Mouse (Mus musculus) embryonic facial prominence, embryonic 14.5 days (tissue): ENCODE results near the gene Cnot3. TPM values are rescaled to one million over a fixed set of nuclear protein-coding genes. Genes with fewer than 3 reads are reported as not detected.
"Not testable (repeated sequence)": the region's sequence is repeated elsewhere in the genome, so short reads cannot be mapped to it uniquely, and the experiment has no call there.

Experiments
- ATAC-seq: fragments of 200-750 bp; cut with Nextera tagmentation; 2 replicates; pipeline ENCODE4 v1.8.0; 2017; ENCODE audit warnings: low read depth, moderate number of reproducible peaks, moderate TSS enrichment
- DNase-seq: peaks from one replicate; pipeline ENCODE4 v3.0.0-alpha.2; 2015; ENCODE audit warnings: low spot score
- H3K27ac ChIP-seq: fragments of 300-500 bp; sonication (generic); replicated peaks from 2 replicates; pipeline ENCODE4 v1.5.1; 2014; ENCODE audit warnings: low read depth, mild to moderate bottlenecking, low read length, moderate library complexity
- H3K27me3 ChIP-seq: fragments of 300-500 bp; sonication (generic); replicated peaks from 2 replicates; pipeline ENCODE4 v1.6.1; 2014; ENCODE audit warnings: low read length; ENCODE audit not compliant: control insufficient read depth, insufficient read depth
- H3K36me3 ChIP-seq: fragments of 300-500 bp; sonication (generic); 2 replicates; pipeline ENCODE4 v1.6.1; 2014; ENCODE audit warnings: low read length, mixed read lengths; ENCODE audit not compliant: control insufficient read depth, insufficient read depth
- H3K4me1 ChIP-seq: fragments of 300-500 bp; sonication (generic); 2 replicates; pipeline ENCODE4 v1.6.1; 2014; ENCODE audit warnings: antibody characterized with exemption, low read length; ENCODE audit not compliant: control insufficient read depth, insufficient read depth
- H3K4me2 ChIP-seq: fragments of 300-500 bp; sonication (generic); 2 replicates; pipeline ENCODE4 v1.6.1; 2014; ENCODE audit warnings: low read depth, mild to moderate bottlenecking, low read length, moderate library complexity, mixed read lengths
- H3K4me3 ChIP-seq: fragments of 300-500 bp; sonication (generic); 2 replicates; pipeline ENCODE4 v1.5.1; 2014; ENCODE audit warnings: low read depth, mild to moderate bottlenecking, low read length
- H3K9ac ChIP-seq: fragments of 300-500 bp; sonication (generic); 2 replicates; pipeline ENCODE4 v1.6.1; 2014; ENCODE audit warnings: low read depth, mild to moderate bottlenecking, low read length, moderate library complexity, mixed read lengths
- H3K9me3 ChIP-seq: fragments of 300-500 bp; sonication (generic); 2 replicates; pipeline ENCODE4 v1.6.1; 2016; ENCODE audit warnings: low read length; ENCODE audit not compliant: control insufficient read depth
- WGBS: fragments of 180-500 bp; shearing (Covaris S2); extraction: QIAGEN DNeasy Blood & Tissue Kit; methylation state at CpG from one replicate; pipeline ENCODE4 v1.1.7; 2014; 5-methylcytosine and 5-hydroxymethylcytosine counted together
- polyA plus RNA-seq: library from polyadenylated mRNA; unstranded; fragments of >200 nt; fragmentation: Nextera tagmentation; extraction: Ambion mirVana; gene quantifications from 2 replicates; pipeline ENCODE4 v1.2.1, GENCODE M21; 2014

The Cnot3 gene
- 50.7 and 51.0 TPM in 2 replicates for polyA plus RNA-seq

DNA sequence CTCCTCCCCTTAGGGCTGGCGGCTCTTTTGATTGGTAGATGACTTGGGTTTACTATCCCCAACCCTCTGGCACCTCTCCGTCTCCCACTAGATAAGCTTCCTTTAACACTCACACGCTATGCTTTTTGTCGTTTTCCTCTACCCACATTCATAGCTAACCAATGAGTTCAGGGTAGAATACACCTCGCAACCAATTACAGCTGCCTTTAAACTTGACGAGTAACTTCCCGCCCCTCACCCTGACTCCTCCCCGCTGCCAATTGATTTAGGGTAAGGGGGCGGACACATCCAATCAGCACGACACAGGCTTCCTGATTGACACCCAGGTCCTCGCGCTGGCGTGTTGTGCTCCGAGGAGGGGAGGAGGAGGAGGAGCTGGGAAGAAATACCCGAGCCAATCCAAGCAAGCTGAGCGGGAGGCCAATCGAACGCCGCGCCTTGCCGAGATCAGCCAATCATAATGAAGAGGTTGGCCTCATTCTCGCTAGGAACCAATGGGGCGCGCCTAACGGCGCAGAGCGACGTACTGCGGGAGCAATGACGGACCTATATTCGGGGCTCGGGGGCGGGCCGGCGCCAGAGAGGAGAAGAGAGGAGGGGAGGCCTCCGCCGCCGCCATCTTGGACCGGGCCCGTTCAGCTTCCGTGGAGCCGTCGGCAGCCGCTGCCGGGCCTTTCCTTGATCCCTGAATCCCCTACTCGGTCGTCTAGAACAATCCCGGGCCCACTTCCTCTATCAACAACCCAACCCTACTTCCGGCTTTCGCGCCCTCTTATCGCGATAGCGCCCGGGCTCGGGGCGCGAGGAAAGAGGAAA lies at the start of gene Cnot3:
Cnot3 (plus strand) TSS at position 597 of the 816 bp plus-strand sequence.
- WGBS, result 0% methylated on average over 48 of the region's 58 CpGs
- H3K9me3 ChIP-seq, result no peaks in the 10 kb centered on the region

DNA sequence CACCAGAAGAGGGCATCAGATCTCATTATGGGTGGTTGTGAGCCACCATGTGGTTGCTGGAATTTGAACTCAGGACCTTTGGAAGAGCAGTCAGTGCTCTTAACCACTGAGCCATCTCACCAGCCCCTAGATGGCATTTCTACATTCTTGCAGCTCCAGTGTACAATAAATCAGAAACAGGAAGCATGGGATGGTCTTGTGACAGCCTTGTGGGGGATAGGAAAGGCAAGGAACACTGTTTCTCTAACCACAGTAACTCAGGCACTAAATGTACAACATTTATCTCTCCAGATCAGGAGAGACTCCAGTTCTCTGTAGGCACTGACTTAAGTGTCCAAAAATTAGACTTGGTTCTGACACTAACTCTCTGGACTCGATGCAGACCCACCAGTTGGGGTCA lies 47.3 kb upstream of the Cnot3 start:
- DNase-seq, H3K9ac ChIP-seq, H3K36me3 ChIP-seq, H3K4me1 ChIP-seq, H3K4me3 ChIP-seq, H3K27ac ChIP-seq, H3K27me3 ChIP-seq, H3K4me2 ChIP-seq, H3K9me3 ChIP-seq, ATAC-seq: not testable (repeated sequence)
- 31% methylated on average over 1 of the region's 1 CpGs for WGBS

More for the DNA sequence above, at the start of gene Cnot3:
- peak within 1 kb of the TSS; percentile 98 for H3K9ac ChIP-seq
- ATAC-seq (peak; percentile 98), DNase-seq (peak; percentile 100)
- H3K27ac ChIP-seq, result peak within 1 kb of the TSS; percentile 99
- H3K4me3 ChIP-seq, result peak within 1 kb of the TSS; percentile 87
- peaks cover 23% of the 10 kb centered on the region for H3K36me3 ChIP-seq
- H3K4me2 ChIP-seq, result peak within 1 kb of the TSS; percentile 78
- H3K4me1 ChIP-seq, result peaks cover 23% of the 10 kb centered on the region
- no peaks in the 10 kb centered on the region for H3K27me3 ChIP-seq

GRCm38 (mm10) chr7:3601119-3601518 lies 43.9 kb upstream of the Cnot3 start:
- H3K27me3 ChIP-seq, result no peaks in the 10 kb centered on the region
- 14% methylated on average over 4 of the region's 4 CpGs for WGBS

GRCm38 (mm10) chr7:3606798-3607197 lies 38.3 kb upstream of the Cnot3 start:
- 0 out of 2 replicates have a peak, but pooled peaks have one; percentile 78 for ATAC-seq
- Histone ChIP-seq H3K4me1 (no peaks in the 10 kb centered on the region), H3K9ac (no peak overlapping the region), H3K36me3 (no peaks in the 10 kb centered on the region), H3K9me3 (no peaks in the 10 kb centered on the region), H3K4me2 (no peak overlapping the region), H3K4me3 (no peak overlapping the region), H3K27ac (no peak overlapping the region), H3K27me3 (no peaks in the 10 kb centered on the region)
- peak; percentile 22 for DNase-seq
- 18% methylated on average over 2 of the region's 2 CpGs for WGBS

More at GRCm38 (mm10) chr7:3601119-3601518, 43.9 kb upstream of the Cnot3 start:
- Histone ChIP-seq H3K9ac (no peak overlapping the region), H3K4me2 (no peak overlapping the region), H3K4me3 (no peak overlapping the region), H3K36me3 (no peaks in the 10 kb centered on the region), H3K9me3 (no peaks in the 10 kb centered on the region), H3K4me1 (no peaks in the 10 kb centered on the region), H3K27ac (no peak overlapping the region)
- ATAC-seq (0 out of 2 replicates have a peak, but pooled peaks have one; percentile 50), DNase-seq (peak; percentile 86)

DNA sequence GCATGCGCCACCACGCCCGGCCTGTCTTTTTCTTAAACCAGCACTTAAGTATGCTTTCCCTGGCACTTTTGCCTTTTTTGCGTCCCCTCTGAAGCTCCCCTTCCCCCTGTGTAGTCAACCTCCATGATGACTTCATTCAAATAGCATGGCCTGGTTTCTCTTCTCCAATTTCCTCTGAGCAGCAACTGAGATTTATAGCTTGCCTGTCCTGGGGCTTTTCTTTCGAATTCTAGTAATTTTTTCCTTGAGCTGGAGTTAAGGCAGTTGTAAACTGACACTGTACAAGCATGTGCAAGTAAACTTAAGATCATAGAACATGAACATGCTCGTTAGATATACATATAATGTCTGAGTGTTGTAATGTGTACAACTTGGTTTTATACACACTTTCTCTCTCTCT lies 37.7 kb upstream of the Cnot3 start:
- WGBS, result 72% methylated on average over 6 of the region's 6 CpGs
- H3K27ac ChIP-seq, result no peak overlapping the region
- no peak overlapping the region for H3K9ac ChIP-seq
- H3K9me3 ChIP-seq, result no peaks in the 10 kb centered on the region
- no peaks in the 10 kb centered on the region for H3K27me3 ChIP-seq
- no peak for DNase-seq
- no peak overlapping the region for H3K4me3 ChIP-seq
- no peak overlapping the region for H3K4me2 ChIP-seq
- no peaks in the 10 kb centered on the region for H3K36me3 ChIP-seq
- no peaks in the 10 kb centered on the region for H3K4me1 ChIP-seq
- no peak for ATAC-seq

DNA sequence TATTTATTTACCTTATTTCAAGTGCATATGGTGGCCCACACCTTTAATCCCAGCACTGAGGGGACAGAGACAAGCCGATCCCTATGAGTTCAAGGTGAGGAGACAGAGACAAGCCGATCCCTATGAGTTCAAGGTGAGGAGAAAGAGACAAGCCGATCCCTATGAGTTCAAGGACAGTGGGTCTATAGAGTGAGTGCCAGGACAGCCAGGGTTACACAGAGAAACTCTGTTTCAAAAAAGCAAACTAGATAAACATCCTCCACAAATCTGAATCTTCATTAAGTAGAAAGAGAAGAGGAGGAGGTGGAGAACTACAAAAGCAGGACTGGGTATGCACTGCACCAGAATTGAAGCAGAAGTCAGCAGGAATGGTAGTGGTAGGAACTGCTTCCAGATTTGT lies 36.4 kb upstream of the Cnot3 start:
- no peaks in the 10 kb centered on the region for H3K4me1 ChIP-seq
- H3K9ac ChIP-seq, result no peak overlapping the region
- 91% methylated on average over 3 of the region's 3 CpGs for WGBS
- H3K4me2 ChIP-seq, result no peak overlapping the region
- DNase-seq (no peak), ATAC-seq (no peak)
- H3K27ac ChIP-seq, result no peak overlapping the region
- H3K4me3 ChIP-seq, result no peak overlapping the region
- no peaks in the 10 kb centered on the region for H3K9me3 ChIP-seq
- no peaks in the 10 kb centered on the region for H3K36me3 ChIP-seq
- H3K27me3 ChIP-seq, result no peaks in the 10 kb centered on the region

- Histone ChIP-seq H3K9ac (no peak overlapping the region), H3K4me3 (no peak overlapping the region), H3K36me3 (no peaks in the 10 kb centered on the region), H3K27ac (no peak overlapping the region), H3K27me3 (no peaks in the 10 kb centered on the region), H3K9me3 (no peaks in the 10 kb centered on the region), H3K4me2 (no peak overlapping the region), H3K4me1 (no peaks in the 10 kb centered on the region)
- ATAC-seq, result no peak
- WGBS, result 62% methylated on average over 3 of the region's 3 CpGs
- no peak for DNase-seq
Observed at GRCm38 (mm10) chr7:3609082-3609481, 36.0 kb upstream of the Cnot3 start.

DNA sequence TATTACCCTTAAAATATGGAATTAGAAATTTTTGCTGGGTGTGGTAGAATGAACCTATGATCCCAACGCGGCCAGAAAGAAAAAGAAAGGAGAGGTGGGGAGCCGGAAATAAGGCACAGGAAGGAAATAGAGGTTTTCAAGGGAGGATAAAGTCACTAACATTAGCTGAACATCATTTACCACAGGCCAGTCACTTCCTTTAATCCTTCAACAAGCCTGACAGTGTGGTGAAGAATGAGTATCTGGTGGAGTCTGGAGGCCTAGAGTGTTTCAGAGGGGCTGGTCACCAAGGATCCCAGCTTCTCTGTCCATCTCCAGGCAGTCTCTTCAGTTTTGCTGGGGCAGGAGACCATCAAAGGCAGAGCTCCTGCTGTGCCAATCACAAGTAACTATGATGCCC lies 34.6 kb upstream of the Cnot3 start:
- no peaks in the 10 kb centered on the region for H3K4me1 ChIP-seq
- no peak for DNase-seq
- H3K36me3 ChIP-seq, result no peaks in the 10 kb centered on the region
- H3K4me2 ChIP-seq, result no peak overlapping the region
- 81% methylated on average over 3 of the region's 3 CpGs for WGBS
- no peak overlapping the region for H3K9ac ChIP-seq
- H3K9me3 ChIP-seq, result no peaks in the 10 kb centered on the region
- no peak overlapping the region for H3K4me3 ChIP-seq
- no peaks in the 10 kb centered on the region for H3K27me3 ChIP-seq
- ATAC-seq, result no peak
- H3K27ac ChIP-seq, result no peak overlapping the region

DNA sequence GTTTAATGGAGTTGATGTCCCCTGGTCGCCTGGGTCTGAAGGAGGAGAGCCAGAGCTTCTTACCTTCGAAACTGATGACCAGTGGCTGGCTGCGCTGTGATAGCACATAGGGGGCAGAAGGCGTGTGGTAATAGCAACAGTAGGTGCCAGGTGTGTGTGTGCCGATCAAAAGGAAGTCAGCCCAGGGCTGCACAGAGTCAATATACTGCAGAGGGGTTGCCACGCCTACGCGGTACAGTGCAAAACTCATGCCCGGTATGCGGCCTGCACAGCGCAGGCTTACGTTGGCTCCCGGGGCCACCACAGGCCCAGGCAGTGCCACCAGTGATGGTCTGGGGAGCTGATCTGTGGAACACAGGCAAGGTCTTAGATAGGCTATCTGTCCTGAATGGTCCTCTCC lies 34.1 kb upstream of the Cnot3 start:
- H3K36me3 ChIP-seq, result no peaks in the 10 kb centered on the region
- no peak for DNase-seq
- no peak overlapping the region for H3K27ac ChIP-seq
- H3K4me1 ChIP-seq, result no peaks in the 10 kb centered on the region
- H3K27me3 ChIP-seq, result no peaks in the 10 kb centered on the region
- no peaks in the 10 kb centered on the region for H3K9me3 ChIP-seq
- ATAC-seq, result no peak
- H3K4me2 ChIP-seq, result no peak overlapping the region
- 85% methylated on average over 10 of the region's 13 CpGs for WGBS
- H3K9ac ChIP-seq, result no peak overlapping the region
- no peak overlapping the region for H3K4me3 ChIP-seq
